Mouse (Mus musculus) adrenal gland, postnatal 36 days (tissue): Measurements from ENCODE around the gene Cxcl13. TPM values are rescaled to one million over a fixed set of nuclear protein-coding genes. Genes with fewer than 3 reads are reported as not detected.
A peak's percentile ranks its signal among the peaks of the same experiment; 100 is the strongest.
"Not testable (repeated sequence)": the region's sequence is repeated elsewhere in the genome, so short reads cannot be mapped to it uniquely, and the experiment has no call there.

Experiments
- DNase-seq, 2 experiments: peaks; one replicate each; pipeline ENCODE4 v3.0.0; 2021; ENCODE audit warnings: mixed read lengths in 1 of 2
- long read RNA-seq, 2 experiments: library from polyadenylated mRNA; stranded (forward); transcript quantifications; one replicate each; pipeline ENCODE4 v2.0.0; 2021; ENCODE audit warnings: borderline sequencing depth in 2 of 2
- total RNA-seq, 2 experiments: library from RNA; stranded (reverse); gene quantifications; 2 replicates each; pipeline ENCODE4 v1.2.3; 2021

The Cxcl13 gene
- total RNA-seq, result 1 to 10 TPM in 1 of 2 experiments, under 1 TPM in 1; 0.99 to 1.2 TPM
- long read RNA-seq, experiment 1, result 0 reads
- long read RNA-seq, experiment 2, result 0 reads

- DNase-seq, result no peak
Observed at GRCm38 (mm10) chr5:95956651-95957050, at the start of gene Cxcl13. TSS of gene Cxcl13 (plus strand) at chr5:95956951.

DNA sequence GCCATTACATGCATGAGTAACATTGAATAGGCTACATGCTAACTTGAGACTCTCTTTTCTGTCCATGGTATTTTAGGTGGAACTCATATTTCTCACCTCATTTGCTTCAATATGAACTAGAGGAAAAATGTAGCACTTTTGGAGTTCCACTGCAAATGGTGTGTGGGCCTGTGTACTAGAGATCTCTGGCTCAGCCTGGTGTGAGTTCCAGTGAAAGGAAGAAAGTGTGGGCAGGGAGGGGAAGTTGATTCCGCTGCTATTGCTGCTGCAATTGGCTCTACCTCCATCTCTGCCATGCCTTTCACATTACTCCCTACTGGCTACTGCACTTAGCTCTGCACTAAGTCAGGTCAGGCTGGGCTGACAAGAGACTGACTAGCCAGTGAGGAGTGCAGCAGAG, 45.7 kb upstream of the Cxcl13 start:
- no peak for DNase-seq

DNA sequence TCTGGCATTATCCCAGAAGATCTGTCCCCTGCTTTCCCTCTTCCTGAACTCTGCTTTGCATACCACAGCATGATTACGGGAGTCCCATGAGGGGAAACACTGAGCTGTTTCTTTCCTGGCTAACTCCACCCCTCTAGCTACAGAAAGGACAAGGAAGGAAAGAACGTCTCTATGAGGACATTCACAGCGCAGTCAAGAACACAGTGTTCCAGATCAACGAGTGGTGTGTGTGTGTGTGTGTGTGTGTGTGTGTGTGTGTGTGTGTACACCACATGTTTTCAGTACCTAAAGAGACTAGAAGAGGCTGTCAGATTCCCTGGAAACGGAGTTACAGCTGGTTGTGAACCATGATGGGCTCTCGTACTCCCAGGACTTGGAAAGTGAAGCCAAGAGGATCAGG, 38.3 kb upstream of the Cxcl13 start:
- no peak for DNase-seq

DNA sequence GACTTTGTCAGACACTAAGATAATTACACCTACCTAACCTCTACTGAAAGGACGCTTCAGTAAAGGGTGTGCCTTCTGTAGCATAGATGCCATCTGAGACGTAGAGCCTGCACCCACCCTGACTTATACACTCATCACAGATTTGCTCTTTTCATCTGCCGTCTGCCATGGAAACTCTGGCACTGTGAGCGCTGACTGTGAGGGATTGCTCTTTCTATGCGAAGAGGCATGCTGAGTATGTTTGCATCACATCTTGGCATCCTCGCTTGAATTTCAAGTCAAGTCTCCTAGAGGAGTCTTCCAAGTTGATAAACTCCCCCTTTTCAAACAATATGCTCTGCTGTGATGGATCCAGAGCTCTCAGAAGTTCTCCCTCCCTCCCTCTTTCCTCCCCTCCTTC, 32.7 kb upstream of the Cxcl13 start:
- DNase-seq, result no peak

DNA sequence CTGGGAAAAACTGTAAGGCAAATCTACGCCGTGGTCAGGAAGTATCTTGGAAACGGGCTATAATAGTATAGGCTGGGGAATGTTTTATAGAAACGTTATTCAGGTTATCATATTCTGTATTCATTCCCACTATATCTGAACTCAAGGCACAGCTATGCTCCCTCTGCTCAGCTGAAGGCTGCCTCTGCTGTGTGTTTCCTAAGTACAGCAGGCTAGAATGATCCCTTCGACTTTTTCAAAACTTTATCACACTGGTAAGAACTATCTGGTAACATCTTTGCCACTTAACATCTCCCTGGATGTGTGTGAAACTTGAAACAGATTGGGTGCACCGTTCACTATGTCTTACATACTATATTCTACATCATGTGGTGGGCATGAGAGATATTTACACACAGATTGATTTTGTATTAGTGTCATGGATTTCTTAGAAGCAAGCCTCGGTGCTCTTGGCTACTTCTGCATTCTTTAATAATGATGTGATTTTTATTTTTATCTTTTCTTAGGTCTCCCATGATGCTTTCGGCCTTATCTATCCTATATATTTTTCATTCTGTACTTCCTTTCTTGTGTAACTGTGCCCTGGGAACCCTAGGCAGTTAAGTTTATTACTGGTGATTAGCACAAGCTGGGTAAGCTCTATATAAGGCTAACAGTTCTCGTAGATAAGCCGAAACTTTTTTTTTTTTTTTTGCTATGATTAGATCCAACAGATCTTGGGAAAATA, 31.4 kb upstream of the Cxcl13 start:
- DNase-seq, result no peak

DNA sequence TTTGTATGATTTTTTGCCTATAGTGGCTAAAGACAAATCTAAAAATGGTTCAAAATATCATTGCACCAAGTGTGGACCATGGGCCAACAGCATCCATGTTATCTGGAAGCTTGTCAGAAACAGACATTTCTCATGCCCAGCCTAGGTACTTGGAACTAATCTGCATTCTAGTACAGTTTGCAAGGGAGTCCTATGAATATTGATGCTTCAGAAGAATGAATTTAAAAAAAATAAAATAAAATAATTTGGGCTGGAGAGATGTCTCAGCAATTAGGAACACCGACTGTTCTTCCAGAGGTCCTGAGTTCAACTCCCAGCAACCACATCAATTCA, 30.9 kb upstream of the Cxcl13 start:
- no peak for DNase-seq

- DNase-seq, result no peak
Observed at GRCm38 (mm10) chr5:95935035-95935434, 21.7 kb upstream of the Cxcl13 start.

GRCm38 (mm10) chr5:95936068-95936467, 20.7 kb upstream of the Cxcl13 start:
- DNase-seq, result no peak

DNA sequence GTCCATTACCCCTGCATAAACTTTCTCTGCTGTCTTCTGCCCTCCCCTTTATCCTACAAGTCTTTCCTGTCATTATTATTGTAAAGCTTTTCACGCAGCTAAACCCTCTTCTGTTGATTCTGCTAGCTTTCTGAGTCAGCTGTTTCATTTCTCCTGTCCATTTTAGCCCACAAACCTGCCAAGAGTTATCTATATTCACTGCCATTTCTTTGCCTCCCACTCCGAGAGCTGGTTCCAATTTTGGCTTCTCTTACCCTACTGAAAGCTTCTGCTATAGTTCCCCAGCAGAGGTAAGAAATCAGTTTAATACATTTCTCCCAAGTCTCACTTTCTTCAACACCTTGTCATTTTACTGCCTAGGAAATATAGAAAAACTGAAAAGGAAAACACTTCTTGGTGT, 19.6 kb upstream of the Cxcl13 start:
- DNase-seq, result no peak

- no peak for DNase-seq
Observed at GRCm38 (mm10) chr5:95938044-95938625, 18.6 kb upstream of the Cxcl13 start.

- no peak for DNase-seq
Observed at GRCm38 (mm10) chr5:95940682-95941221, 16.0 kb upstream of the Cxcl13 start.

GRCm38 (mm10) chr5:95941562-95941961, 15.2 kb upstream of the Cxcl13 start:
- DNase-seq, result no peak

GRCm38 (mm10) chr5:95945120-95945519, 11.6 kb upstream of the Cxcl13 start:
- DNase-seq, result no peak

GRCm38 (mm10) chr5:95946344-95946743, 10.4 kb upstream of the Cxcl13 start:
- DNase-seq, result peak; percentile 56 to 57

- DNase-seq, result no peak
Observed at GRCm38 (mm10) chr5:95948641-95949040, 8.1 kb upstream of the Cxcl13 start.

DNA sequence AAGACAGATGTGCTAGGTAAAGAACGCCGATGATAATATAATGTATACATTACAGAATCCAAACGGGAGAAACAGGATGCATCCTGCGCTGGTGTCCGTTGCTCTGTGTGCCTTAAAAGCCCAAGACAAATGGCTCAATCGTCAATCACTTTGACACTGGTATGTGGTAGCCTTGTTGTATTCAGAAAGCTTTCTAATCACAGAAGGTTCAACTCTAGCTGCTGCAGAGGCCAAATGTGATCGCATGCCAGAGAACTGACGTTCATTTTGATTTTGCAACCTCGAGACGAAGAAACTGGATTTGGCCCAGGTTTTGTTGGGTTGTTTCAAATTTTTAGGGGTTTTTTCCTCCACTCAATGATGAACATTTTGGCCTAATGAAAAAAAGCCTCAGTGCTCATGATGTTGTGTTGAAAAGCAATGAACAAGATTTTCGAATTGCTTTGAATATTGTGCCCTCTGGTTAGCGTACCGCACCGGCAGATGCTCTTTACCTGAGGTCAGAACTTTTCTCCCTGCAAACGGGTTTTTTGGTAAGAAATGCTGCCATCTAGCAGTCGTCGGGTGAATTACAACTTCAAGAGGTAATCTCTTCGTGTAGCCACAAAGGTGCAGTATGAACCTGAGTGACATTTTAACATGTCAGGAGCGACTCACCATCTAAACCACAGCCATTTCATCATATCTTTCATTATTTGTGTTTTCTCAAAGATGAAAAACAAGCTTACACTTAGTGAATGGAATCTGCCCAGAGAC, 6.6 kb upstream of the Cxcl13 start:
- DNase-seq, result peak; percentile 57 to 64

DNA sequence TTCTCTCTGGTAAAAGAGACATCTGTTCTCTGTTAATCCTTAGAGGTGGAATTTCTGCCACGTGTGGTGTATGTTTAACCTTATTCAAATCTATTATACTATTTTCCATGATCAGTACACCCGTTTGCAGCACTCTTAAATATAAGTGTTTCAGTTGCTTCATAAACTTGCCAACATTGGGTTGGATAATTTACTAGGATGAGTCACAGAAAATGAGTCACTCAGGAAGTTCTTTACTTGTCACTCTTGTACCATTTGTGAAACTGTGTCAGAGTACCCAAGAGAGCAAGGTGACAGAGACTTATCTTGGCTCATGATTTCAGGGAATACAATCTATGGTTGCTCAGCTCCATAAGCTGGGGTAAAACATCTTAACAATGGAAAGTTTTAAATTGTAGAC, 8.2 kb downstream of the Cxcl13 start:
- no peak for DNase-seq

DNA sequence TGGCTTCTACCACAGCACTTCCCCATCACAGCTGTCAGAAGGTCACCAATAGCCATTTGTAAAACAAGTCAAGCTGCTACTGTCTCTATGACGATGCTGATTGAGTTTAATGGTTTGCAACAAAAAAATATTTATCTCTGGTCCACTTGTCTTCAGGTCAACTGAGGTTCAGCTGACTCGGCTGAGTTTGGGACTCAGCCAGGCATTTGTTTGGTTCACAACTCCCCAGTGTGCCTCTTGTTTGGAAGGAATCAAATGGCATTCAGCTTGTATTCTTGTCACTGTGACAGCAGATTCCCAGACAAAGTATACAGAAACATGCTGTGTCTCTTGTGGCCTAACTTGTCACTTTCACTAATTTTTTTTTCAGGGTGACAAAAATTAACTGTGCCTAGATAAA, 9.9 kb downstream of the Cxcl13 start:
- no peak for DNase-seq

DNA sequence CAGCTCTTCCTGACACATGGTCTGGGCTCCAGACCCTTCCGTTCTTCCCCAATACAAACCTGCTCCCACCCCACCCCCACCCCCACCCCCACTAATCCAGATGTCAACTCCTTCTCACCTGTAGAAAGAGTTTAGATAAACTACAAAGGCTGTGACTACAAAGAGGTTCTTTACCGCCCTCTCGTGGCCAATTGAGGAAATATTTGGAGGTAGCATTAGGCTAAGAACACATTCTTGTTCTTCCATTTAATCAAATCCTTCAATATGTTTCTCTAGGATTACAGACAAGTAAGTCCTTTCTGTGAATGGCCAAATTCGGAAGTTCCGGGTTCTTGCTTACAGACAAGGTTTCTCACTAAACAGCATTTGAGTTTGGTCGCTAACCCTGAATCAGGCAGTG, 14.1 kb downstream of the Cxcl13 start:
- peak; percentile 54 to 66 for DNase-seq

DNA sequence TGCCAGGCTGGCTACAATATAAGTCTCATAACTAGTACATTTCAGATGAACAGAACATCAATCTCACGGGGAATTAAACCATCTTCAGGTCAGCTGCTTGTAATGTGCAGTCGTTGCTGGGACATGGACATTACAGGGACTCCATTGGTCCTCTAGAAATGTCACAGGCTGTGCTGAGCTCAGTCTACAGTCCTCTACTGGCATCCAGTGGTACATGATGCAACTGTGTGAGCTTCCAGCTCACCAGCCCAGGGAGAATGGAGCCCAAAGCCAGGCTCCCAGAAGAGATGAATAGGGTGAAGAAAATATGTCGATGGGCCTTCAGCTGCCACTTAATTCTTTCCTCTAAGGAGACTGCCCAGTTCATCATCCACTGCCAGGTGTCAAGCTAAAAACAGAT, 15.5 kb downstream of the Cxcl13 start:
- DNase-seq, result no peak

- not testable (repeated sequence) for DNase-seq
Observed at GRCm38 (mm10) chr5:95973806-95974205, 17.1 kb downstream of the Cxcl13 start.

- no peak for DNase-seq
Observed at GRCm38 (mm10) chr5:95976299-95976698, 19.5 kb downstream of the Cxcl13 start.
